In the genomic region with DNA sequence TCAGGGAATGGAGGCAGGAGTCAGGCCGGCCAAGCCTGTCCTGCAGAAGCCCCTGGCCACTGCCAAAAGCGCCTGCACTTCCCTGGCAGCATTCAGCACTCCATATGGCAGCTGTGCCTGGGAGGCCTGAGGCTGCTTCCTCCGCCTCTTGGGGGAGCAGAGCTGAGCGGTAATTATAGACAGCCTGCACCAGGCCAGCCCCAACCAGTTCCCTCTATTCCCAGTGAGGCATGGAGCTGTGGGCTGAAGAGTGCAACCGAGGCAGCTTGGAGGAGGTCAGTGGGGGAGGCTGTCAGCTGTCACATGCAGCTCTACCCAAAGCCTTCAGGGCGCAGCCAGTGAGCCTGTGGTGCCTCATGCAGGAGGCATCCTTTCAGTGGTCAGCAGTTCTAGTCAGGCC, we compare ENCODE assay signal across 9 mouse cellular contexts. TPM values are rescaled to one million over a fixed set of nuclear protein-coding genes. Genes with fewer than 3 reads are reported as not detected.
DNase-seq lines count a peak whose midpoint lies in the region; ATAC-seq and TF ChIP-seq lines count a peak whose summit lies in the region.
"Had no signal": no experiment of that assay in that cellular context is flagged by ENCODE, and none has a peak within 500 bp of the region (broad histone marks: within the 10 kb centered on the region; RNA-seq: fewer than 3 reads in every experiment).

No protein-coding gene starts in this region.

- 0 out of 2 replicates have a peak overlapping the region, but pooled peaks have one; percentile 19 for H3K9ac ChIP-seq in hindbrain, embryonic 12.5 days
- H3K9ac ChIP-seq in midbrain, postnatal 0 days (replicated peaks; ENCODE audit: low read length, poor library complexity, severe bottlenecking): 0 out of 2 replicates have a peak overlapping the region, but pooled peaks have one; percentile 13
- H3K9ac ChIP-seq: heart, embryonic 15.5 days had no signal

- H3K4me3 ChIP-seq in hindbrain, embryonic 12.5 days: no peak overlapping the region
- H3K4me3 ChIP-seq in midbrain, postnatal 0 days (ENCODE audit: low read depth, low read length): no peak overlapping the region
- H3K4me3 ChIP-seq: heart, embryonic 15.5 days had no signal

- H3K4me1 ChIP-seq in hindbrain, embryonic 12.5 days: peaks cover 46% of the 10 kb centered on the region
- H3K4me1 ChIP-seq in midbrain, postnatal 0 days (ENCODE audit: insufficient read depth, low read length): peaks cover 6% of the 10 kb centered on the region

- H3K9me3 ChIP-seq in hindbrain, embryonic 12.5 days (replicated peaks): no peaks in the 10 kb centered on the region
- H3K9me3 ChIP-seq in midbrain, postnatal 0 days (ENCODE audit: low read length): no peaks in the 10 kb centered on the region
- H3K9me3 ChIP-seq: heart, embryonic 15.5 days had no signal

- peak overlapping the region; percentile 73 for H3K27ac ChIP-seq in hindbrain, embryonic 12.5 days
- 0 out of 2 replicates have a peak overlapping the region, but pooled peaks have one; percentile 32 for H3K27ac ChIP-seq in midbrain, postnatal 0 days (ENCODE audit: low read depth, low read length)
- H3K27ac ChIP-seq: heart, embryonic 15.5 days had no signal

- peak; percentile 73 for ATAC-seq in hindbrain, embryonic 12.5 days (ENCODE audit: low FRiP score)
- ATAC-seq in midbrain, postnatal 0 days (ENCODE audit: low FRiP score): peak; percentile 17; the same call in 1 of the 2 replicates

- H3K4me2 ChIP-seq in hindbrain, embryonic 12.5 days (replicated peaks): no peak overlapping the region
- no peak overlapping the region for H3K4me2 ChIP-seq in midbrain, postnatal 0 days (ENCODE audit: low read depth, low read length, poor library complexity, severe bottlenecking)
- H3K4me2 ChIP-seq: heart, embryonic 15.5 days had no signal

- peaks cover 38% of the 10 kb centered on the region for H3K36me3 ChIP-seq in hindbrain, embryonic 12.5 days
- H3K36me3 ChIP-seq in midbrain, postnatal 0 days (ENCODE audit: insufficient read depth, low read length): peaks cover 41% of the 10 kb centered on the region

- peak; percentile 81 for DNase-seq in layer of hippocampus, adult 11-12 months (ENCODE audit: low spot score)
- no peak for DNase-seq in layer of hippocampus, adult 9-10 months (ENCODE audit: low spot score)
- DNase-seq in cerebellum, adult 8-10 months: peak; percentile 88
- DNase-seq in midbrain, postnatal 0 days (ENCODE audit: low spot score): peak; percentile 77
- no peak for DNase-seq in adrenal gland, postnatal 4 days (ENCODE audit: low spot score in 2 of 2)
- no peak for DNase-seq in thymus, adult 18-20 months
- DNase-seq in lung, postnatal 25 days (ENCODE audit: low spot score): no peak

- H3K27me3 ChIP-seq in hindbrain, embryonic 12.5 days: no peaks in the 10 kb centered on the region
- H3K27me3 ChIP-seq in midbrain, postnatal 0 days (ENCODE audit: insufficient read depth, low read length): no peaks in the 10 kb centered on the region
- H3K27me3 ChIP-seq: heart, embryonic 15.5 days had no signal

- no peak for TF ChIP-seq CTCF in midbrain, postnatal 0 days (IDR thresholded peaks at IDR 0.05)

- 59% methylated on average over 6 of the region's 6 CpGs for WGBS in hindbrain, embryonic 12.5 days
- 62% methylated on average over 6 of the region's 6 CpGs for WGBS in midbrain, postnatal 0 days

RNA-seq across cellular contexts. Expression of gene Napa, which starts 5.5 kb away (rescaled TPM):
- 182 and 191 TPM in 2 replicates for polyA plus RNA-seq in hindbrain, embryonic 12.5 days (2016; fragmentation: Nextera tagmentation; extraction: Ambion mirVana)
- 375 and 403 TPM in 2 replicates for total RNA-seq in midbrain, postnatal 0 days (2014; rRNA removed)
- polyA plus RNA-seq in midbrain, postnatal 0 days (2015; fragmentation: Nextera tagmentation; extraction: Ambion mirVana): 236 and 258 TPM in 2 replicates
- 100 to 1,000 TPM; 130 to 136 TPM for total RNA-seq in adrenal gland, postnatal 4 days (2021)

RNA-seq across cellular contexts. Expression of gene Kptn, which starts 15.9 kb away (rescaled TPM):
- 30.9 and 31.5 TPM in 2 replicates for polyA plus RNA-seq in hindbrain, embryonic 12.5 days (2016; fragmentation: Nextera tagmentation; extraction: Ambion mirVana)
- 42.5 and 44.1 TPM in 2 replicates for total RNA-seq in midbrain, postnatal 0 days (2014; rRNA removed)
- polyA plus RNA-seq in midbrain, postnatal 0 days (2015; fragmentation: Nextera tagmentation; extraction: Ambion mirVana): 35.9 and 36.7 TPM in 2 replicates
- 10 to 100 TPM; 29.1 to 29.3 TPM for total RNA-seq in adrenal gland, postnatal 4 days (2021)

RNA-seq across cellular contexts. Expression of gene Slc8a2, which starts 25.9 kb away (rescaled TPM):
- polyA plus RNA-seq in hindbrain, embryonic 12.5 days (2016; fragmentation: Nextera tagmentation; extraction: Ambion mirVana): 1.1 and 1.3 TPM in 2 replicates
- total RNA-seq in midbrain, postnatal 0 days (2014; rRNA removed): 64.2 and 76.0 TPM in 2 replicates
- polyA plus RNA-seq in midbrain, postnatal 0 days (2015; fragmentation: Nextera tagmentation; extraction: Ambion mirVana): 0.96 and 1.1 TPM in 2 replicates
- total RNA-seq in adrenal gland, postnatal 4 days (2021): 1 to 10 TPM; 6.5 to 7.6 TPM

RNA-seq across cellular contexts. Expression of gene Zfp541, which starts 42.1 kb away (rescaled TPM):
- 0.05 and 0.07 TPM in 2 replicates for polyA plus RNA-seq in hindbrain, embryonic 12.5 days (2016; fragmentation: Nextera tagmentation; extraction: Ambion mirVana)
- total RNA-seq in midbrain, postnatal 0 days (2014; rRNA removed): 0.14 and 0.33 TPM in 2 replicates
- 0.15 TPM in 2 replicates for polyA plus RNA-seq in midbrain, postnatal 0 days (2015; fragmentation: Nextera tagmentation; extraction: Ambion mirVana)
- total RNA-seq in adrenal gland, postnatal 4 days (2021): under 1 TPM; 0.22 to 0.23 TPM
- polyA plus RNA-seq: heart, embryonic 15.5 days had no signal

RNA-seq across cellular contexts. Expression of gene Bicra, which starts 56.0 kb away (rescaled TPM):
- 10.3 and 10.7 TPM in 2 replicates for polyA plus RNA-seq in hindbrain, embryonic 12.5 days (2016; fragmentation: Nextera tagmentation; extraction: Ambion mirVana)
- 6.3 and 7.0 TPM in 2 replicates for total RNA-seq in midbrain, postnatal 0 days (2014; rRNA removed)
- polyA plus RNA-seq in midbrain, postnatal 0 days (2015; fragmentation: Nextera tagmentation; extraction: Ambion mirVana): 3.1 and 4.1 TPM in 2 replicates
- total RNA-seq in adrenal gland, postnatal 4 days (2021): 10 to 100 TPM; 14.4 to 14.6 TPM

Comparison
In these comparisons a context has a peak if more than half of its experiments do, and no peak if none do; other contexts are left out.
1. DNase-seq: peak in layer of hippocampus, adult 11-12 months (single experiment), cerebellum, adult 8-10 months (single experiment) and midbrain, postnatal 0 days (single experiment); none in layer of hippocampus, adult 9-10 months (single experiment), adrenal gland, postnatal 4 days (0 of 2), thymus, adult 18-20 months (0 of 2) and lung, postnatal 25 days (single experiment).